In the genomic region with DNA sequence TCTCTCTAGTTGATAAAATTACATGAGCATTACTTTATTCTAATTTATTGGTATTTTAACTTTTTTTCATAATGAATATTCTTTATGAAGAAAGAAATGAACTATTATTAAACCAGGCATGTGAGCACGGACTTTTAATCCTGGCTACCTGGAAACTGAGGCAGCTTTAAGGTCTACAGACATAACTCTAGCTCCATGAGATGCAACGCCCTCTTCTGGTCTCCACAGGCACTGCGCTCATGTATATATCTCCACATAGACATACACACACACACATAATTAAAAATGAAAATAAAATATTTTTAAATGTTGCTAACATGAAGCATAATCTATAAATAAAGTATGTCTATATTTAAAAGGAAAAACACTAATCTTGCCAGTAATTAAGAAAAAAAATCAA, we compare ENCODE assay signal across 19 mouse cellular contexts. TPM values are rescaled to one million over a fixed set of nuclear protein-coding genes. Genes with fewer than 3 reads are reported as not detected.
DNase-seq lines count a peak whose midpoint lies in the region; ATAC-seq and TF ChIP-seq lines count a peak whose summit lies in the region.
"Had no signal": no experiment of that assay in that cellular context is flagged by ENCODE, and none has a peak within 500 bp of the region (broad histone marks: within the 10 kb centered on the region; RNA-seq: fewer than 3 reads in every experiment).

No protein-coding gene starts in this region.

- peaks cover 4% of the 10 kb centered on the region for H3K4me1 ChIP-seq in heart, adult 2 months (ENCODE audit: control insufficient read depth, insufficient read depth, low read length)
- peaks cover 17% of the 10 kb centered on the region for H3K4me1 ChIP-seq in E14TG2a.4 (replicated peaks; ENCODE audit: low read depth, low read length)
- H3K4me1 ChIP-seq in stomach, postnatal 0 days (replicated peaks; ENCODE audit: control insufficient read depth, insufficient read depth) = no peaks in the 10 kb centered on the region
- H3K4me1 ChIP-seq: embryonic facial prominence, embryonic 15.5 days; forebrain, embryonic 15.5 days; hindbrain, embryonic 12.5 days had no signal

- no peak for ATAC-seq in stomach, postnatal 0 days (ENCODE audit: low FRiP score, low TSS enrichment)
- ATAC-seq: forebrain, embryonic 15.5 days; hindbrain, embryonic 16.5 days had no signal

- H3K4me3 ChIP-seq in heart, adult 2 months = no peak overlapping the region
- H3K4me3 ChIP-seq in left cerebral cortex, adult 2 months = no peak overlapping the region
- H3K4me3 ChIP-seq in E14TG2a.4 (replicated peaks; ENCODE audit: low read length) = no peak overlapping the region
- no peak overlapping the region for H3K4me3 ChIP-seq in stomach, postnatal 0 days (ENCODE audit: low read depth, low read length)
- H3K4me3 ChIP-seq: embryonic facial prominence, embryonic 15.5 days; erythroblast, embryonic 14.5 days; forebrain, embryonic 15.5 days; heart, embryonic 12.5 days; hindbrain, embryonic 12.5 days had no signal

- no peak overlapping the region for H3K9ac ChIP-seq in heart, adult 2 months (ENCODE audit: low read depth, low read length)
- no peak overlapping the region for H3K9ac ChIP-seq in stomach, postnatal 0 days (ENCODE audit: low read length)
- H3K9ac ChIP-seq: embryonic facial prominence, embryonic 15.5 days; forebrain, embryonic 15.5 days; heart, embryonic 12.5 days; hindbrain, embryonic 12.5 days had no signal

- TF ChIP-seq EP300 in heart, adult 2 months (IDR thresholded peaks at IDR 0.05; ENCODE audit: insufficient read depth, low read depth, low read length) = no peak
- no peak for TF ChIP-seq EP300 in stomach, postnatal 0 days (optimal IDR thresholded peaks at IDR 0.05)

- WGBS in heart, adult 2 months = 97% methylated on average over 3 of the region's 3 CpGs
- WGBS in stomach, postnatal 0 days = 96% methylated on average over 3 of the region's 3 CpGs

- no peak overlapping the region for H3K4me2 ChIP-seq in stomach, postnatal 0 days (replicated peaks; ENCODE audit: low read depth)
- H3K4me2 ChIP-seq: embryonic facial prominence, embryonic 15.5 days; forebrain, embryonic 15.5 days; heart, embryonic 12.5 days; hindbrain, embryonic 12.5 days had no signal

- intact Hi-C loops in heart, adult 2 months (cut with DNase I) = no loop called here
- intact Hi-C loops in heart, postnatal 36 days (cut with DNase I) = no loop called here
- intact Hi-C loops in left cerebral cortex, adult 2 months (cut with DNase I) = no loop called here
- intact Hi-C loops in left cerebral cortex, postnatal 4 days (cut with DNase I) = no loop called here

- no peaks in the 10 kb centered on the region for H3K9me3 ChIP-seq in E14TG2a.4 (ENCODE audit: low read length)
- H3K9me3 ChIP-seq in stomach, postnatal 0 days (ENCODE audit: control insufficient read depth, low read length) = no peaks in the 10 kb centered on the region
- H3K9me3 ChIP-seq: embryonic facial prominence, embryonic 15.5 days; forebrain, embryonic 15.5 days; heart, embryonic 12.5 days; hindbrain, embryonic 12.5 days had no signal

- no peaks in the 10 kb centered on the region for H3K27me3 ChIP-seq in heart, adult 2 months (ENCODE audit: control insufficient read depth, insufficient read depth, low read length)
- H3K27me3 ChIP-seq in E14TG2a.4 (ENCODE audit: insufficient read depth, low read length) = no peaks in the 10 kb centered on the region
- no peaks in the 10 kb centered on the region for H3K27me3 ChIP-seq in stomach, postnatal 0 days (ENCODE audit: control insufficient read depth, insufficient read depth, low read length)
- H3K27me3 ChIP-seq: CH12.LX; embryonic facial prominence, embryonic 15.5 days; forebrain, embryonic 15.5 days; heart, embryonic 12.5 days; hindbrain, embryonic 12.5 days had no signal

- no peaks in the 10 kb centered on the region for H3K79me2 ChIP-seq in heart, adult 2 months (replicated peaks; ENCODE audit: control insufficient read depth, insufficient read depth, low read length)

- no peak overlapping the region for H3K27ac ChIP-seq in heart, adult 2 months
- no peak overlapping the region for H3K27ac ChIP-seq in left cerebral cortex, adult 2 months
- H3K27ac ChIP-seq in stomach, postnatal 0 days (replicated peaks) = no peak overlapping the region
- H3K27ac ChIP-seq: embryonic facial prominence, embryonic 15.5 days; forebrain, embryonic 15.5 days; hindbrain, embryonic 12.5 days had no signal

- DNase-seq in heart, adult 2 months = no peak
- no peak for DNase-seq in heart, postnatal 36 days
- no peak for DNase-seq in left cerebral cortex, adult 2 months (ENCODE audit: extremely low spot score in 1 of 2, low spot score in 2 of 2)
- no peak for DNase-seq in left cerebral cortex, postnatal 4 days
- no peak for DNase-seq in stomach, postnatal 0 days (ENCODE audit: low spot score)
- DNase-seq: adrenal gland, adult 8-10 months; cerebellum, adult 2 months; cerebellum, postnatal 10 days; embryo, embryonic 11 days; gastrocnemius, postnatal 10 days; heart, postnatal 4 days had no signal

- H3K36me3 ChIP-seq in heart, adult 2 months (ENCODE audit: control insufficient read depth, insufficient read depth, low read length) = 0 out of 2 replicates have a peak, but pooled peaks cover 2% of the 10 kb centered on the region
- H3K36me3 ChIP-seq in E14TG2a.4 (ENCODE audit: insufficient read depth, low read length) = no peaks in the 10 kb centered on the region
- H3K36me3 ChIP-seq in stomach, postnatal 0 days (ENCODE audit: control insufficient read depth, insufficient read depth, low read length) = no peaks in the 10 kb centered on the region
- H3K36me3 ChIP-seq: embryonic facial prominence, embryonic 15.5 days; forebrain, embryonic 15.5 days; heart, embryonic 12.5 days; hindbrain, embryonic 12.5 days had no signal

- peak; percentile 31 for TF ChIP-seq CTCF in heart, adult 2 months (IDR thresholded peaks at IDR 0.05)
- TF ChIP-seq CTCF in left cerebral cortex, adult 2 months (IDR thresholded peaks at IDR 0.05) = peak; percentile 3
- peak; percentile 66 for TF ChIP-seq CTCF in E14TG2a.4 (conservative IDR thresholded peaks at IDR 0.05; ENCODE audit: low read length)
- TF ChIP-seq CTCF in stomach, postnatal 0 days (IDR thresholded peaks at IDR 0.05; ENCODE audit: low read depth) = peak; percentile 21; the same call in 1 of the 2 replicates

- no peak for TF ChIP-seq POLR2A in heart, adult 2 months (IDR thresholded peaks at IDR 0.05; ENCODE audit: insufficient read depth, low read depth, low read length)

RNA-seq across cellular contexts. Expression of a gene that starts 21.3 kb away (rescaled TPM):
- total RNA-seq in heart, adult 2 months (2021) = 10 to 100 TPM; 67.2 to 77.6 TPM
- 13.1 and 23.9 TPM in 2 replicates for polyA plus RNA-seq in heart, adult 2 months (2012; rRNA removed)
- total RNA-seq in heart, postnatal 36 days (2021) = 10 to 100 TPM; 68.1 to 82.1 TPM
- 10 to 100 TPM; 48.0 to 55.0 TPM for total RNA-seq in left cerebral cortex, adult 2 months (2021)
- 100 to 1,000 TPM; 152 to 157 TPM for total RNA-seq in left cerebral cortex, postnatal 4 days (2021)
- 6.9 and 7.2 TPM in 2 replicates for polyA plus RNA-seq in stomach, postnatal 0 days (2015; fragmentation: Nextera tagmentation; extraction: Ambion mirVana)

Comparison
In these comparisons a context has a peak if more than half of its experiments do, and no peak if none do; other contexts are left out.
1. CTCF ChIP-seq: peak in every context shown above with its lines; median percentile 66 in E14TG2a.4; 31 in heart, adult 2 months; 21 in stomach, postnatal 0 days; 3 in left cerebral cortex, adult 2 months.